Mouse (Mus musculus) hindbrain, embryonic 11.5 days (tissue): ENCODE data around the gene Ybey. TPM values are rescaled to one million over a fixed set of nuclear protein-coding genes. Genes with fewer than 3 reads are reported as not detected.
A peak's percentile ranks its signal among the peaks of the same experiment; 100 is the strongest.

Experiments used
- ATAC-seq: fragments of 200-750 bp; cut with Nextera tagmentation; 2 replicates; pipeline ENCODE4 v1.8.0; 2017; ENCODE audit warnings: mild to moderate bottlenecking, moderate TSS enrichment, moderate library complexity; ENCODE audit not compliant: low FRiP score
- DNase-seq: peaks from one replicate; pipeline ENCODE4 v3.0.0-alpha.2; 2015; ENCODE audit warnings: low spot score
- H3K27ac ChIP-seq: fragments of 300-500 bp; sonication (generic); 2 replicates; pipeline ENCODE4 v1.5.1; 2014; ENCODE audit warnings: mild to moderate bottlenecking, low read depth, low read length
- H3K27me3 ChIP-seq: fragments of 300-500 bp; sonication (generic); 2 replicates; pipeline ENCODE4 v1.6.1; 2014; ENCODE audit warnings: mild to moderate bottlenecking, low read length, moderate library complexity, mixed read lengths; ENCODE audit not compliant: control insufficient read depth, insufficient read depth
- H3K36me3 ChIP-seq: fragments of 300-500 bp; sonication (generic); 2 replicates; pipeline ENCODE4 v1.6.1; 2014; ENCODE audit warnings: mild to moderate bottlenecking, low read length, moderate library complexity, mixed read lengths; ENCODE audit not compliant: control insufficient read depth, insufficient read depth
- H3K4me1 ChIP-seq: fragments of 300-500 bp; sonication (generic); replicated peaks from 2 replicates; pipeline ENCODE4 v1.6.1; 2014; ENCODE audit warnings: low read length, mixed read lengths; ENCODE audit not compliant: control insufficient read depth, insufficient read depth
- H3K4me2 ChIP-seq: fragments of 300-500 bp; sonication (generic); replicated peaks from 2 replicates; pipeline ENCODE4 v1.6.1; 2014; ENCODE audit warnings: mild to moderate bottlenecking, low read depth, low read length
- H3K4me3 ChIP-seq: fragments of 300-500 bp; sonication (generic); 2 replicates; pipeline ENCODE4 v1.5.1; 2014; ENCODE audit warnings: low read depth, low read length
- H3K9ac ChIP-seq: fragments of 300-500 bp; sonication (generic); 2 replicates; pipeline ENCODE4 v1.6.1; 2014; ENCODE audit warnings: low read depth, low read length
- H3K9me3 ChIP-seq: fragments of 300-500 bp; sonication (generic); 2 replicates; pipeline ENCODE4 v1.6.1; 2016; ENCODE audit warnings: low read length; ENCODE audit not compliant: control insufficient read depth
- WGBS: fragments of 180-500 bp; shearing (Covaris S2); extraction: QIAGEN DNeasy Blood & Tissue Kit; methylation state at CpG from one replicate; pipeline ENCODE4 v1.1.7; 2014; 5-methylcytosine and 5-hydroxymethylcytosine counted together
- polyA plus RNA-seq: library from polyadenylated mRNA; unstranded; fragments of >200 nt; fragmentation: Nextera tagmentation; extraction: Ambion mirVana; gene quantifications from 2 replicates; pipeline ENCODE4 v1.2.1, GENCODE M21; 2014

Ybey gene
- polyA plus RNA-seq = 5.3 and 5.8 TPM in 2 replicates

DNA sequence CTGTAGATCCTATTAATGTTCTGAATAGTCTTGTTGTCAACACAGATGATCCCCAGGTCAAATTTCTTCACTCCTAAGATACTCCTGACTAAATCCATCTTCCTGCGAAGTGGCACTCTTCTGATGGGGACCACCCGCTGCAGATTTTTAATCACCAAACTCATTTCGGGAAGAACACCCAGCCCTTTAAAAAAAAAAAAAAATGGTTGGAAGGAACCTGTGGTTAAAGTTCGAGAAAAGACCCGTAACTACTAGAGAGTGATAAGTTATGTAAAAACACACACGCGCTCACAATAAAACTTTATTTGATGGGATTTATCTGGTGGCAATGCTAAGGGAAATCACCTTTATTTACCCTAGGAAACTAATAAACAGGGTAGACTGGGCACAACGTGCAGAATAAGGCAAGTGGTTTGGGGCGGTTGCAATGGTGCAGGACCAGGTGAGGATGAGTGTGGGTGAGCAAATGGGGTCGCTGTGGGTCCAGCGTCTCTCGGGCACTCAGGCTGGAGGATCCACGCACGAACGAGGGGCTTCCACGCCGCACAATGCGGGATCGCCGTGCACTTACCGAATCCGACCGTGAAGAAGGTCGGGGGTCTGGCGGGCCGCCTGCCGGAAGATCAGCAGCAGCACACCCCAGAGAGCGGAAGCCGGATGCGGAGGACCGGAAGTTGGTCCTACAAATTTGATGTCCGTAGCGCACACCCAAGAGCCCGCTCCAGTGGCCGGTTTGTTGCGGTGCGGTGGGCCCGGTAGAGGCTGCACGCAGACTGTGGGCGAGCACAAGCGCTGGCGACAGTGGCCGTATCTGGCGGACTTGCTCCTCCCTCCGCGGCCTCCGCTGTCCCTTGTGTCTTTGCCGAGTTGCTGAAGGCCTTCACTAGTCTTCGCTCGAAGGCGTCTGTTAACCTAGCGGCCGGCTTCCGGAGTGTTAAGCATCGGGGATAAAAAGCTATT is at the start of gene Ybey, which contains the start of gene Mcm3ap:
Gene Ybey (minus strand): TSS at position 912 of the 960 bp plus-strand sequence.
Gene Mcm3ap (plus strand): TSS at position 725 of the 960 bp plus-strand sequence.
- Histone ChIP-seq H3K36me3 (0 out of 2 replicates have a peak, but pooled peaks cover 5% of the 10 kb centered on the region), H3K4me1 (no peaks in the 10 kb centered on the region), H3K4me3 (peak within 1 kb of the TSS; percentile 78), H3K4me2 (peak within 1 kb of the TSS; percentile 59), H3K27ac (peak within 1 kb of the TSS; percentile 86), H3K9ac (peak within 1 kb of the TSS; percentile 93), H3K27me3 (no peaks in the 10 kb centered on the region), H3K9me3 (no peaks in the 10 kb centered on the region)
- 2% methylated on average over 55 of the region's 55 CpGs for WGBS
- ATAC-seq = peak; percentile 96
- peak; percentile 95 for DNase-seq

GRCm38 (mm10) chr10:76512965-76513583 is 44.2 kb upstream of the Ybey start:
- H3K27ac ChIP-seq = no peak overlapping the region
- peak; percentile 78 for ATAC-seq
- H3K4me2 ChIP-seq = no peak overlapping the region
- peaks cover 5% of the 10 kb centered on the region for H3K36me3 ChIP-seq
- no peaks in the 10 kb centered on the region for H3K27me3 ChIP-seq
- DNase-seq = peak; percentile 88
- no peaks in the 10 kb centered on the region for H3K4me1 ChIP-seq
- WGBS = 42% methylated on average over 5 of the region's 5 CpGs
- H3K9ac ChIP-seq = no peak overlapping the region
- no peaks in the 10 kb centered on the region for H3K9me3 ChIP-seq
- H3K4me3 ChIP-seq = no peak overlapping the region

GRCm38 (mm10) chr10:76505865-76506264 is 37.0 kb upstream of the Ybey start:
- no peak for DNase-seq
- WGBS = 91% methylated on average over 7 of the region's 7 CpGs
- no peak for ATAC-seq
- Histone ChIP-seq H3K27ac (no peak overlapping the region), H3K4me1 (no peaks in the 10 kb centered on the region), H3K36me3 (peaks cover 8% of the 10 kb centered on the region), H3K27me3 (no peaks in the 10 kb centered on the region), H3K9me3 (no peaks in the 10 kb centered on the region), H3K4me3 (no peak overlapping the region), H3K9ac (no peak overlapping the region), H3K4me2 (no peak overlapping the region)

- H3K4me3 ChIP-seq = no peak overlapping the region
- no peaks in the 10 kb centered on the region for H3K9me3 ChIP-seq
- H3K4me1 ChIP-seq = no peaks in the 10 kb centered on the region
- H3K27ac ChIP-seq = no peak overlapping the region
- H3K4me2 ChIP-seq = no peak overlapping the region
- no peak overlapping the region for H3K9ac ChIP-seq
- H3K27me3 ChIP-seq = no peaks in the 10 kb centered on the region
- ATAC-seq = no peak
- H3K36me3 ChIP-seq = peaks cover 10% of the 10 kb centered on the region
- WGBS = 89% methylated on average over 11 of the region's 11 CpGs
- no peak for DNase-seq
These were observed 35.5 kb upstream of the Ybey start for GRCm38 (mm10) chr10:76504271-76504943.

DNA sequence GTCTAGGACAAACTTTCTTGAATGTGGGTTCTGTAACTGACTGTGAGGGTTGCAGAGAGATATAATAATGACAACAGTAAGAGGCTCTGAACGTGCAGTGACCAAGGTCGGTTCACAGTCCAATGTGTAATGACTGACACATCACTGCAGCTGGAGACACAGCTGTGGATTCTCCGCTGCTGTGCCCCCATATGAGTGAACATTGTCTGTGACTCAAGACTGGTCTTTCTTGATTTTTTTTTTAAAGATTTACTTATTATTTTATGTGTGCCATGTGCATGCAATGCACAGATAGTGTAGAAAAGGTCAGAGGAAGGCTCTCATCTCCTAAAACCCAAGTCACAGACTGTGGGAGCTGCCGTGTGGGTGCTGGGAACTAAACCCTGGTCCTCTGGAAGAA is 28.6 kb upstream of the Ybey start:
- no peaks in the 10 kb centered on the region for H3K4me1 ChIP-seq
- H3K9me3 ChIP-seq = no peaks in the 10 kb centered on the region
- no peak overlapping the region for H3K4me2 ChIP-seq
- no peak overlapping the region for H3K27ac ChIP-seq
- no peak overlapping the region for H3K9ac ChIP-seq
- no peak overlapping the region for H3K4me3 ChIP-seq
- H3K27me3 ChIP-seq = no peaks in the 10 kb centered on the region
- no peak for DNase-seq
- H3K36me3 ChIP-seq = peaks cover 12% of the 10 kb centered on the region
- 92% methylated on average over 4 of the region's 4 CpGs for WGBS
- ATAC-seq = no peak

GRCm38 (mm10) chr10:76496366-76496765 is 27.5 kb upstream of the Ybey start:
- DNase-seq (no peak), ATAC-seq (no peak)
- Histone ChIP-seq H3K4me2 (no peak overlapping the region), H3K4me3 (no peak overlapping the region), H3K4me1 (no peaks in the 10 kb centered on the region), H3K9me3 (no peaks in the 10 kb centered on the region), H3K27me3 (no peaks in the 10 kb centered on the region), H3K27ac (no peak overlapping the region), H3K36me3 (peaks cover 12% of the 10 kb centered on the region), H3K9ac (no peak overlapping the region)
- WGBS = 94% methylated on average over 7 of the region's 7 CpGs

- H3K27me3 ChIP-seq = no peaks in the 10 kb centered on the region
- 94% methylated on average over 6 of the region's 6 CpGs for WGBS
- H3K9ac ChIP-seq = no peak overlapping the region
- no peak for DNase-seq
- H3K4me2 ChIP-seq = no peak overlapping the region
- no peaks in the 10 kb centered on the region for H3K4me1 ChIP-seq
- H3K36me3 ChIP-seq = peaks cover 14% of the 10 kb centered on the region
- H3K9me3 ChIP-seq = no peaks in the 10 kb centered on the region
- no peak overlapping the region for H3K4me3 ChIP-seq
- no peak for ATAC-seq
- H3K27ac ChIP-seq = no peak overlapping the region
These were observed 26.6 kb upstream of the Ybey start for GRCm38 (mm10) chr10:76495501-76495900.

DNA sequence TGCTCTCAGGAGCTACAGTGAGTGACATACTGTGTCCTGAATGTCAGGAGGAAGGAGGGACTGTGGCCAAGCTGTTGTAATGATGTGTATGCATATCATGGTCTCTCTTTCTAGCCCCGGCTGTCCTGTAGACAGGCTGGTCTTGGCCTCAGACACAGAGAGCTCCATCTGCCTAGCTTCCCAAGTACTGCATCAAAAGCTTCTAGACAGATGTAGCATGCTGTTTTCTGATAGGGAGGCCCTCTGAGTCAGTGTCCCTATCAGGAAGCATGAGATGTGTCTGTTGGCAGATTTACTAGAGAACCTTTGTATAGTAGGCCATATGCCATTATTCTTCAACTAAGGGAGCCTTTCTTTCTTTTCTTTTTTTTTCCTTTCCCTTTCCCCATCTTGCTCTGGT is 24.6 kb upstream of the Ybey start:
- 71% methylated on average over 1 of the region's 1 CpGs for WGBS
- Histone ChIP-seq H3K4me2 (no peak overlapping the region), H3K27ac (no peak overlapping the region), H3K9ac (no peak overlapping the region), H3K36me3 (peaks cover 21% of the 10 kb centered on the region), H3K9me3 (no peaks in the 10 kb centered on the region), H3K4me3 (no peak overlapping the region), H3K27me3 (no peaks in the 10 kb centered on the region), H3K4me1 (no peaks in the 10 kb centered on the region)
- ATAC-seq = no peak
- no peak for DNase-seq
